Mouse (Mus musculus) fibroblast of lung, adult 2 months (primary cell): ENCODE data around the gene Amer2.
"Not testable (repeated sequence)": the region's sequence is repeated elsewhere in the genome, so short reads cannot be mapped to it uniquely, and the experiment has no call there.

ENCODE experiments used
- DNase-seq: peaks from one replicate; pipeline ENCODE4 v3.0.0-alpha.2; 2011; ENCODE audit warnings: low read depth

Amer2 gene

DNA sequence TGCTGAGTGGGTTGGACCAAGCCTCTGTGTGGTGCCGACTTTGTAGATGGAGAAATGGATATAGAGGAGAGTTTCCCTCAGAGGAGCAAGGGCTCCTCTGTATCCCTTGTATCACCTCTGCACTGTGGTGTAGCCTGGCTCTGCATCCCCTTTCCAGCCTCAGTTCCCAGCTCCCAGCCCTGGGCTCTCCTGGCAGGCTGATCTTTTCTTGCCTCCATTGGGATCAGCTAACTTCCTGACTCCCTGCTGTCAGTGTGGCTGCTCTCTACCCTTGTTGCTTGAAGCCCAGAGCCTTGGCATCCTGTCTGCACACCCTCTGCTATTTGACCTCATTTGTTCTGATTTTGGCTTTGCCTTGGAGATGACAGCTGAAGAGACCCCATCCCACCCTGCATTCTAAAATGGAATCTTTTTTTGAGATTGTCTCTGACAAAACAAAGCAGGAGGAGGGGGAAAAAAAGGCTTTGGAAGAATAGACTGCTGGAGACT is at the start of gene Amer2:
Amer2 (plus strand) TSS at position 439 of the 489 bp plus-strand sequence.
- no peak for DNase-seq

GRCm38 (mm10) chr14:60340001-60340400 is 33.1 kb upstream of the Amer2 start:
- DNase-seq = not testable (repeated sequence)

GRCm38 (mm10) chr14:60340570-60340969 is 32.5 kb upstream of the Amer2 start:
- DNase-seq = no peak

- no peak for DNase-seq
Observed at GRCm38 (mm10) chr14:60345326-60345876, 27.7 kb upstream of the Amer2 start.

GRCm38 (mm10) chr14:60358347-60358746 is 14.7 kb upstream of the Amer2 start:
- no peak for DNase-seq

GRCm38 (mm10) chr14:60361380-60362212 is 11.5 kb upstream of the Amer2 start:
- DNase-seq = no peak

DNA sequence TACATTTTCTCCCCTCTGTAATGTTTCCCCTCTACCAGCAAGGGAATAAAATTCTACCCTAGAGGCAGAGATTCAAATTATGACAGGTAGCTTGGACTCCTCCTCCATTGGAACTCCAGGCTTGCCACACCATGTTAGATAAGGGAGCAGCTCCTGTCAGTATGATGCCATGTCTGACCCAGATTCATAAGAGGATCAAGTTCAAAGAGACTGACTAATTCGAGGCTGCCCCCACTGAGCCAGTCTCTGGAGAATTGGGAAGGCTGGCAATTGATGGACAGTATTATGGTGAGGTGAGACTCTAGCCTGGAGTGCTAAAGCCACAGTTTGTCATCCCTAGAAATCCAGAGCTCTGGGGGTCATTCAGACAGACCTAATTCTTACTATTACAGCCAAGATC is 6.3 kb upstream of the Amer2 start:
- DNase-seq = no peak

DNA sequence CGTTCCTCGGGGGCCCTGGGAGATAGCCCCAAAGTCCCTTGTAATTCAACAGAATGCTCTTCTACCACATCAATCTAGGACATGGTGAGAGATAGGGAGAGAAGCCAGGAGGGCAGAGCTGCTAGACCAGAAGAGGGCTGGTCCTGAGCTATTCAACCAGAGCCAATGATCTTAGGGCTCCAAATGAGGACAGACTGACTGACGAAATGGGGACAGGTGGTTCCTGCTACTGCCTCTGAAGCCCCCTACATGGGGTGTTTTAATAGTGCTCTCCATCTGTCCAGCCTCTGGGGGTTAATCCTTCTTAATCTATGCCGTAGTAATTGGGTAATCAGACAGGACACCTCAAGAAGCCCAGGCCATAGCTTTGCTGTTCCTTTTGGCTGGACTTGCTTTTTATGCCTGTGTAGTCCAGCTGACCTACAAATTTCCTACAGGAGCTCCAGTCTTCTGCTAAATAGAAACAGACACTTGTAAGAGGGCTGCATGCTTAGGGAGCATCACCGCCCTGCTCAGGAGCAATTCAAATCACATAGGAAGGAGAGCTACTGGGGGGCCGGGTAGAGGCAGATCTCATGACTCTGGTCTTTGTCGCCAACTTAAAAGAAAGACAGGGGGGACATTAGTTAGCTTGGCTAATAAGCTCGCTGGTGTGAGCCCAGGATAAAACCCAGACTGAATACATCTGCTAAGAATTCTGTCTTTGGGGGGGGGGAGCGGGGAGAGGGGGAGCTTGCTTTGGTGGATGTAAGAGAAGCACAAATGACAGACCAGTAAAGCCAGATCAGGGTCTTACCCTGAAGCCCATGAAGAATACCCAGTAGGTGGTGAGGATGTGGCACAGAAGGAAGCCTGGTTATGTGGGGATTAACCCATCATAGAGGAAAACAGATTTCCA is 4.0 kb upstream of the Amer2 start:
- DNase-seq = no peak

- no peak for DNase-seq
Observed at GRCm38 (mm10) chr14:60369667-60370315, 3.3 kb upstream of the Amer2 start.

DNA sequence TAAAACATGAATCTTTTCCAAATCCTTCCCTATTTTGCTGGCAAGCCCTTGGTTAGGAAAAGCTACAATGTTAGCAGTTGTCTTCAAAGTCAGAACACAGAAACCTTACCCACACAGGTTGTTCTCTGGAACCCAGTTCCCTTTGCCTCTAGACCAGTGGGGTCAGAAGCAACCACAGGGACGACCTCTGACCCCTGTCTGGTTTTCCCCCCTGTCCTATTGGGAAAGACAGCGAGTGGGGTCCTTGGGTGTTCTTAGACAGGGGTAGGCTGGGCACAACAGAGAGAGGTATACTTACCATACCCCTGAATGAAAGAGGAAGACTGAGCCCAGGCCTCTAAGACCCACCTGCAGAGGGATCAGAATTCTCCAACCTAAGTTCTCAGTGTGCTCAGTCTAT is 4.0 kb downstream of the Amer2 start:
- DNase-seq = no peak

- no peak for DNase-seq
Observed at GRCm38 (mm10) chr14:60377546-60377945, 4.5 kb downstream of the Amer2 start.

GRCm38 (mm10) chr14:60378057-60378565 is 5.1 kb downstream of the Amer2 start:
- DNase-seq = no peak

DNA sequence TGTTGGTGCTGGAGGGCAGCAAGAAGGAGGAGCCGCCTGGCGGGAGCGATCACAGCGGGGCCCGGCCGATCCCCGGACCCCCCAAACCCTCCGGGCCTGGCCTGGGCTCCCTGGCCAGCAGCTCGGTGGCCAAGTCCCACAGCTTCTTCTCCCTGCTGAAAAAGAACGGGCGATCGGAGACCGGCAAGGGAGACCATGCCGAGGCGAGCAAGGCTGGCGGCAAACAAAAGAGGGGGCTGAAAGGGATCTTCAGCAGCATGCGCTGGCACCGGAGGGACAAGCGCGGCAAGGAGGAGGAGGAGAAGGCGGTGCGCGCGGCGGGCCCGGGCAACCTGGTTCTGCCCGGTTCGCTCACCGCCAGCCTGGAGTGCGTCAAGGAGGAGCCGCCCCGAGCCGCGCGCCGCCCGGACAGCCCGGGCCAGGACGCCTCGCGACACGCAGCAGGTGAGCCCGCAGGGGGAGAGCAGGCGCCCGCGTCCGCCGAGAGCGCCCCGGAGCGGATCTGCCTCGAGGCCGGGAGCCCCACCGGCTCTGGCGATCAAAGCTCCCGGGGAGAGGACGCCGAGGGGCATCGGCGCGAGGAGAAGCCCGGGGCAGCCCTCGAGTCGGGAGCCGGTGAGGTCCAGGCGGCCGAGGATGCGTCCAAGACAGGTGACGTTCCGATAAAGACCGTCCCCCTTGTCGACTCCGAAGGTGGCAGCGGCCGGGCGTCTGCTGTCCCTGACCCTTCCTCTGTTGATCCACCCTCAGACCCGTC is 5.7 kb downstream of the Amer2 start:
- no peak for DNase-seq

GRCm38 (mm10) chr14:60379323-60379957 is 6.4 kb downstream of the Amer2 start:
- no peak for DNase-seq

GRCm38 (mm10) chr14:60379958-60380330 is 6.9 kb downstream of the Amer2 start:
- no peak for DNase-seq

GRCm38 (mm10) chr14:60381671-60382070 is 8.6 kb downstream of the Amer2 start:
- no peak for DNase-seq

DNA sequence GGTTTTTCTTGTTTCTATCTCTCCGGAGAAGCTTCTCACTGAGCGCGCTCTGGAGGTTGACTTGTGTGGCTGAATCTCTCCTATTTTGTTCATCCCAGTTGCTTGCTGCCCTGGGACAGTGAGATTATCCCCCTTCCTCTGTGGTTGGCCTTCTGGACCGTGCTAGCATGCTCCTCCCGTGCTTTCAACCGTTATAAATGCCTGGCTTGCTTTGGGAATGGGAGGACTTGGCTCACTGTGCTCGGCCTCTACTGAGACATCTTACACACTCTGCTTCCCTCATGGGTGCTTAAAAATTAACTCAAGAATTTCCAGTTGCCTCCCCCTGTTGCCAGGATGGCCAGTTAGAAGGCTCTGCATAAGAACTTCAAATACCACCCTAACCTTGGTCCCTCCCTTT is 10.8 kb downstream of the Amer2 start:
- no peak for DNase-seq

- no peak for DNase-seq
Observed at GRCm38 (mm10) chr14:60384269-60384668, 11.2 kb downstream of the Amer2 start.

- no peak for DNase-seq
Observed at GRCm38 (mm10) chr14:60385079-60385643, 12.1 kb downstream of the Amer2 start.
